Mouse (Mus musculus) lung, adult 2 months (tissue): ENCODE results near the gene Ap2b1.

ENCODE experiments used
- CTCF ChIP-seq: fragments of 200-500 bp; IDR thresholded peaks from 2 replicates; pipeline ENCODE4 v1.5.1; 2011; ENCODE audit warnings: mild to moderate bottlenecking, low read length, control low read depth; ENCODE audit not compliant: insufficient read depth
- POLR2A ChIP-seq: fragments of 200-500 bp; IDR thresholded peaks from 2 replicates; pipeline ENCODE4 v1.6.1; 2011; ENCODE audit warnings: low read depth, mild to moderate bottlenecking, control low read depth, low read length, borderline replicate concordance; ENCODE audit errors: extremely low read depth

DNA sequence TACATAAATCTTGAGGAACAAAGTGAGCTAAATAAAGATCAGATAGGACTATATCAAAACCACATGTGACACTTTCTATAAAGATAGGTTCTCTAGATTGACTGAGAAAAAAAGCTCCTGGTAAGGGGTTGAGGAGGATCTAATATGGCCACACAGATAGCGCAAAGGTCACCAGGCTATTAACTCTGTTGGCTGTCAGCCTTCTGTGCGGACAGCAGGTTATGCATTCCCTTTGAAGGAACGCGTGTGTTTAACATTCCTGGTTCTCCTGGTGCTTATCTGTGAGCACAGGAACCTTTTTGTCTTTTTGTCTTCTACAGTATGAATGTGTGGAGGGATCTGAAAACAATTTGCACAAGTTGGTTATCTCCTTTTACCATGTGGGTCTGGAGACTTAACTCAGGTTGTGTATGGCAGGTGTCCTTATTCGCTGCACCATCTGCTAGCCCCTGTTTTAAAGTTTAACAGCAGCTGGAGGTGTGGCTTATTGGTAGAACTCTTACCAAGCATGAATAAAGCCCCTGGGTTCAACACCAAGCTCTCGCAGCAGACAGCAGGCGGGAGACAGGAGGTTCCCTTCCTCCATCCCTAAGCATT lies 81.0 kb downstream of the Ap2b1 start:
- TF ChIP-seq CTCF: no peak
- no peak for TF ChIP-seq POLR2A
